Mouse (Mus musculus) frontal cortex, postnatal 14 days (tissue): ENCODE measurements at regions not wholly inside any gene's neighbourhood (a gene's known extent, or its start where the extent isn't known, plus 50 kb on each side); places are given as distances from the start of the nearest gene placed in this dataset.
"Not testable (repeated sequence)": the region's sequence is repeated elsewhere in the genome, so short reads cannot be mapped to it uniquely, and the experiment has no call there.

ENCODE experiments used
- DNase-seq, 2 experiments: peaks; one replicate each; pipeline ENCODE4 v3.0.0; 2022; ENCODE audit warnings: low spot score in 2 of 2

- DNase-seq, result no peak
These were observed 426.2 kb upstream of the Auts2 start for GRCm38 (mm10) chr5:132969376-132969775.

DNA sequence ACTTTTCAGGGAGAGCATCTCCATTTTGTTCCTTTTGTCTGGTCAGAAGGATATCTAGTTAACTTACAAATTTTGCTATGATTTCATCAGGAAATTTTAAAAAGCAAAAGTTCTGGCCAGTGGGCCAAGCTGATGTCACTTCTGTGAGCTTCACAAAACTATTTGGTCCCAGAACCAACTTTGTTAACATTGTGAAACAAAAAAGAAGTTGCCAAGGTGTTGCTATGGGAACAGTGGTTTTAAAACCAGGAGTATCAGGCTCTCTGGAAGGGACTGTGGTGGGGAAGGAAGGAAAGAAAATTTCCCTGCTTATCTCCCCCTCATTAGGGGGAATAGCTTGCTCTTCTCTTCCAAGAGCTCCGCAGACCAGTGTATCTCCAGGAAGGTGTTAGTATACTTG is 416.8 kb upstream of the Auts2 start:
- DNase-seq, result no peak

DNA sequence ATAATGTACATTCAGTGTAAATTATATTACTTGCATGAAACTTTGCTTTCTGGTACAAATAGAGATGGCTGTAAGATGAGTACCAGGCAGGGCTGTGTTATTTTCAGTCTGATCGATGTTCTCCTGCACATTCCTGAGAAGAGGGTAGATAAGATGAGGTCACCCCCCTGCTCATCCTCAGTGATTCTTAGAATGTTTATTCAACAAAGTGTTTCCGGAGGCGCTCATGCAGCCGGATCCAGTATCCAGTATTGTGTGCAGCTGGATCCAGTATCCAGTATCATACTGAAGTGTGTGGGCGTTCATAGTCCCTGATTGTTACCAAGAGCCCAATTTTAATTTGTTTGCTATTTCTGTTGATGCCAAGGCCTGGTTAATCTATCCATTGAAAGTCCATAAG is 413.0 kb upstream of the Auts2 start:
- no peak for DNase-seq

- DNase-seq, result no peak
These were observed 411.9 kb upstream of the Auts2 start for GRCm38 (mm10) chr5:132955051-132955450.

DNA sequence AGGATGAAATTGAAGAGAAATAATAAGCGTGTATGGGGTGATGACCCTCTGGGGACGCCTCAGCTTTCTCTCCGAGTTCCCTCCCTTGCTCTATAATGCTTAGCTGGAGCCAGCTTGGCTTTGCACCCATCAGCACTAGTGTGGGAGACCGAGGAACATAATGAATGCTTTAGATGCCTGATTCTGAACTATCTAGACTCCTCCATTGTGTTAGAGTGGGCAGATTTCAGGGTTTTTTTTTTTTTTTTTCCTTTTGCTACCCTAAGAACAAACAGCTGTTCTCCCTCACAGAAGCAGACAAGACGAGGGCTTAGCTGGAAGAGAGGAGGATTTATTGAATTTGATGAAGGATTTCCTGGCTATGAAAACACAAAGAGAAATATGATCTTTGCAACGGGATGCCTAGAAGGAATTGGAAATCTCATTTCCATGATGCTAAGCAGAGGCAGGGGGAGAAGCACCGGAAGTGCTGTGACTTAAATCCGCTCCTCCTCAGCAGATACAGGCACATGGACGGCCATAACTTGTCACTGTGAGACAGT is 390.4 kb upstream of the Auts2 start:
- no peak for DNase-seq

GRCm38 (mm10) chr5:132929955-132930354 is 386.8 kb upstream of the Auts2 start:
- DNase-seq, result not testable (repeated sequence)

- DNase-seq, result no peak
These were observed 380.2 kb upstream of the Auts2 start for GRCm38 (mm10) chr5:132923365-132923764.

- no peak for DNase-seq
These were observed 365.9 kb upstream of the Auts2 start for GRCm38 (mm10) chr5:132909056-132909455.

- no peak for DNase-seq
These were observed 365.1 kb upstream of the Auts2 start for GRCm38 (mm10) chr5:132908220-132908619.

- peak; percentile 65 to 69 for DNase-seq
These were observed 349.4 kb upstream of the Auts2 start for GRCm38 (mm10) chr5:132892591-132892990.

DNA sequence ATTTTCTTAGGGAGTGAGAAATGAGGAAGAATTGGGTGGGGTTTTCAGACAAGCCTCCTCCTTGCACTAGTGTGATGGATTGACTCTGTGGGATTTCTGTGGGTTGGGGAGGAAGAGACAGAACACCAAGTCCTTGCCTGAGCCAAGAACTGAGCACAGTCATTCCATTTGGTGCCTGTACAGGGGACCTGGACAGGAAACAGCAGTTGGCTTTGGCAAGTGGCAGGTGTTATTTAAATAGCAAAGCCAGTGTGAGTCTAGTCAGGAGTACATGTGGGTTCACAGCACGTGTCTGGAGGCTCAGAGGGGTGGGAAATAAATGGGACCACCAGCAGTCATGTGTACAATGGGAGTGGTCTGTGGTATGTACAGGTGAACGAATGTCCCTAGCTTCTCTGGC is 341.0 kb upstream of the Auts2 start:
- no peak for DNase-seq

DNA sequence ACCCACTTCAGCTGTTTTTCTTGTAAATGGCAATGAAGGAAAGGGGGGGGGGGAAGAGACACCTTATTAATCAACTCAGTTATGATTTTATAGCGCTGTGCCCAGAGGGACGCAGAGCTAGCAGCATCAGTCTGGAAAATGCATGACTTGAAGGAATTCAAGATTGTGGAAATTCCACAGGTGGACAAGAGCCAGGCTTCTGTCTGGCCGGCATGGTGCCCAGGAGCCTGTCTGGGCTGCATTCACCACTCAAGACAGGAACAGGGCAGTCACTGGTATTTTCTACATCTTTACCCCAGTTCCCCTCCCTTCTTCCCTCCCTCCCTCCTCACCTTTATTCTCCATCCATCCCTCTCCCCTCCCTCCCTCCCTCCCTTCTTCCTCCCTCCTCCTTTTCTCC is 339.1 kb upstream of the Auts2 start:
- no peak for DNase-seq

- DNase-seq, result no peak
These were observed 338.0 kb upstream of the Auts2 start for GRCm38 (mm10) chr5:132881170-132881569.

DNA sequence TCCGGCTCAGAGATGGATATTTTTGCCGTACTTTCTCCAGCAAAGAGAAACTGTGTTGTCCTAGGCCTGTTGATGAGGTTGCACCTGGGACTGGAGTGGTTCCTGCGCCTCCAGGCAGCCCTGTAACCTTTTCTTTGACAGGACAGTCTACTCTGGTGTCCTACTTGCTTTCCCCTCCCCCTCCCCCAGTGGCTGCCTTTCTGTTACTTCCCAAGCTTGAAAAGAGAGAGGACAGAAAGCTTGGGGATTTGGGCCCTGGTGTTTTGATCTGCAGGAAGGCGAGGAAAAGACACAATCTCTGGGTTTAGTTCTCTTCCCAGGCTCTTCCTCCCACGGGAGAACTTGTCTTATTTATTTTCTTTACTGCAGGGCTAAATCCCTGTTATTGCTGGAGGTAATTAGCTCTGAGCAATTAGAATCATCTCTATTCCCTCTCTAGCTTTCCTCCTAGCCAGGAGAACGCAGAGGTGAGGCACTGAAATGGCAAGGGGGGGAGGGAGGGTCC is 333.2 kb upstream of the Auts2 start:
- DNase-seq, result no peak

DNA sequence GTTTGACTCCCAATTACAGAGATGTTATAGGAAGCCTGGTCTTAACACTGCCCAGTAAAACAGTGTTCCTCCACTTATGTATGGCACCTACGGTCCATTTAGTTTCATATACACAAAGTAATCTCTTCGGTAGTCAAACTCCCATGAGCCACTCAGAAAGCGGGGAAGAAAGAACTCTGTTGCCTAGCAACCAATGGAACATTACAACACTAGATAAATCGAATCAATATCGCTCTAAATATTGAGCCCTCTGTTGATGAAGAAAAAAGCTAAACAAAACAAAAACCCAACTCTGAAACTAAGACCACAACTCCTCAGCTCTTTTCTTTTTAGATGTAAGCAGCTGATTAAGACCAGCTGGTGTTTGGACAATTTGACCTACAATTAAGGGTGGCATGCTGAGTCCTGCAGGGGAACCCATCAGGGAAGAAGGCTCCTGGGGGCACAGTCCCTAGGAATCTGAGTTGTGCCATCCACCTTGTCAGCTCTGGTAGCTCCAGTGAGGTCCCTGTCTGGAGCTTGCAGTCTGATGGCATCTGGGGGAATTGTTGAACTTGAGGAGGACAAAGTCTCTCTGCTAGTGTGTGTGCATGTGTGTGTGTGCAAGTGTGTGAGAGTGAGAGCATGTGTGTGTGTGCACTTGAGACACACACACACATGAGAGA is 315.8 kb upstream of the Auts2 start:
- DNase-seq, result no peak

DNA sequence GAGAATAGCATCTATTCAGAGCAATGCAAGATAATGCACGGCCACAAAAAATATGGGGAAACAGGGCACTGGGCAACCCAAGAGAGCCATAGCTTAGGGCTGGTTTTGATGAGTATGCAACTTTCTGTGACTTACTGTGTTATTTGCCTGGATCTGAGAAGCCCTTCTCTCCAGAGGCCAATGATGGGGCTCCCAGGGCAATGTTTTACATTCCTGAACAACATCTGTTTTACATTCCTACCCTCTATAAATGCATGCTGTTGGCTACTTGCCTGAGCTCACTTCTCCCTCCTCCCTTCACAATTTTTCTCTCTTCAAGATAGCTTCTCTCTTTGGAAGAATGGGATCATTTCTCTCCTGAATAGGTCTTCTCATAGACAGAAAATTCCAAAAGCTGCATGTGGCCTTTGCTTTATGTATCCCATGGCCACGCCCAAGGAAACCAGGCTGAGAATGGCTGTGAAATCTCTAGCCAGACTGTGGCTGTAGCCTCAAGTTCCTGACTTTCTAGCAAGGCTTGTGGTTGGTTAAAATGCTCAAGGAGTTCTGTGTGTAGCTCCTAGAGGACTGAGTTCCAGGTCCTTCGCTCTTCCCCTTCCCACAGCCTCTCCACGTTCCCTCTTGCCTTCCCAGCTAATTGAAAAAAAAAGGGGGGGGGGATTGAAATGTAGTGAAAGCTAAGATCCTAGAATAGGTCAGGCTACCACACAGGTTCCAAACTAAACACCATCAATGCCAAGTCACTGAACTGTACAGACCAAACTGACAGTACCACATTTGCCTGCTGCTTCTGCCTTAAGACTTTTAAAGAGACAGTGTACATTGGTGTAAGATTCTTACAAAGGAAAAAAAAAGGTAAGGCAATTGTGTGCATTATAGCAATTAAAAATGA is 312.7 kb upstream of the Auts2 start:
- no peak for DNase-seq

DNA sequence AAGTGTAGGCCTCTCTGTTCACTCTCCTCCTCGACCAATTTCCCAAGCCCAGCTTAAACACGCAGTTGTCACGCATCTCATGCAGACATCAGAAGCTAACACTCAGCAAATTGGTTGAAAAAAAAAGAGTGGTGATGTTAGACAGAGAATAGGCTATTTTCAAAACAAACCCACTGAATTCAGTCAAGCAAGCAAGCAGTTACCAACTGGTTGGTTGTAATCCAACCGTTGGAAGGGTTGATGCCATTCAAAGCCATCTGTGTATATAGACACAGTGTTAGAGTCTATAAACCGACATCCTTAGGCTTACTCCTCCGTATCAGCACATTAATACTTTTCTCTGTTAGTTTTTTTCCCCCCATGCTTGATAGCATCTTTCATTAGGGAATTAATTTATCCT is 307.6 kb upstream of the Auts2 start:
- no peak for DNase-seq

DNA sequence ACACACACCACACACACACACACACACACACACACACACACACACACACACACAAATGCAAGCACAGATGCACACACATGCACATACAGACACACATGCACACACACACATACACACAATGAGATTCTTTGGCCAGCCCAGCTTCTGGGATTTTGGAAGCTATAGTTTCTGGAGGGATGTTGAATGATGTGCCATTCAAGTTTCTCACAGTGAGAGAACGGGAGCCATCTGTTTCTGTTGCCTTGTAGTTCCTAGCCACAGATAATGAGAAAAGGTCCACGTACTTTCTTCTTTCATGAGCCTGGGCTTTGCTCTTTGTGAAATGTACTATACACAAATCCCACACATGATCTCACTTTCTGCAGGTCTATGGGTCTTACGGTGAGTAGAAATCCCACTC is 304.9 kb upstream of the Auts2 start:
- no peak for DNase-seq

DNA sequence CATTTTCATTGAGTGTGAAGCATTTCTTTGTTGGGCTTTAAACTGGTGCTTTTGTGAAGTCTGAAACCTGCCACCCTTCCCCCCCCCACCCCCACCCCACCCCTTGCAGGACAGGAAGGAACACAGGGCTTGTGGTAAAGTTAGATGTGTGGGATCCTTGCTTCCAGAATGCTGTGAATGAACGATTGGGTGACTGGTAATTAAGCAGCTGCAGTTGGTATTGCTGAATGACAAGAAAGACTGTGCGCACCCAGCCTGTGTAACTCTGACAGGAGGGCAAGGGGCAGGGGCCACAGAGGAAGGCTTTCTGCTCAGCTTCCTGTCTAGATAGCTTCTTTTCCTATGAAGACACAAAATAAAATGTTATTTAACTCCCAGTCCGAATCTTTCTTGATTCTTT is 300.1 kb upstream of the Auts2 start:
- DNase-seq, result no peak

GRCm38 (mm10) chr5:132841794-132842193 is 298.6 kb upstream of the Auts2 start:
- no peak for DNase-seq

DNA sequence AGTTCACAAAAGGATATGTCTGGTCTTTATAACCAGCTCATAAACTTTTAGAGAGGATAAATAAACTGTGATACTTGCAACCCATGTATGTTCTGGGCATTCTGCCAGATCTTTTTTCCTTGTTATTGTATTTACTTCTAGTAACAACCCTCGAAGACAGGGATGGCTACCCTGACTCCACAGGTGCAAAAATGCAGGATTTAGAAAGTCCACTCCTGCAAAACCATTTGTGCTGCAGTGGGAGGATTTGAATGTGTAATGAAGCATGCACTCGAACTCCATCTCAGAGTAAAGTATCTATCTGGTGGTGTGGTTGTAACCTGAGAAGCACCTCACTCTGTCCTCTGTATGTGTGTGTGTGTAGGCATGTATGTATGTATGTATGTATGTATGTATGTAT is 294.3 kb upstream of the Auts2 start:
- DNase-seq, result no peak

- no peak for DNase-seq
These were observed 285.8 kb upstream of the Auts2 start for GRCm38 (mm10) chr5:132828993-132829392.
